Mouse (Mus musculus): ENCODE measurements around the gene Pemt. TPM values are rescaled to one million over a fixed set of nuclear protein-coding genes. Genes with fewer than 3 reads are reported as not detected.

The Pemt gene
- polyA plus RNA-seq, 1 experiment = 5.8 TPM

GRCm38 (mm10) chr11:59975241-59975640 lies 71.0 kb downstream of the Pemt start:
- no peaks in the 10 kb centered on the region for H3K4me1 ChIP-seq (ENCODE audit: control insufficient read depth, insufficient read depth, low read length)
- no peak overlapping the region for H3K27ac ChIP-seq (ENCODE audit: insufficient read depth, low read length)
- no peak overlapping the region for H3K4me3 ChIP-seq (ENCODE audit: insufficient read depth, low read length)
- no peak for TF ChIP-seq POLR2A (IDR thresholded peaks at IDR 0.05; ENCODE audit: low read depth, low read length)
- TF ChIP-seq CTCF (IDR thresholded peaks at IDR 0.05; ENCODE audit: borderline replicate concordance, insufficient read depth, low read length) = no peak

- Histone ChIP-seq H3K4me1 (ENCODE audit: control insufficient read depth, insufficient read depth, low read length) (no peaks in the 10 kb centered on the region), H3K4me3 (ENCODE audit: insufficient read depth, low read length) (no peak overlapping the region), H3K27ac (ENCODE audit: insufficient read depth, low read length) (no peak overlapping the region)
- TF ChIP-seq CTCF (IDR thresholded peaks at IDR 0.05; ENCODE audit: borderline replicate concordance, insufficient read depth, low read length) = no peak
- no peak for TF ChIP-seq POLR2A (IDR thresholded peaks at IDR 0.05; ENCODE audit: low read depth, low read length)
Measured at GRCm38 (mm10) chr11:59973389-59973788, 72.9 kb downstream of the Pemt start.

GRCm38 (mm10) chr11:59971691-59972090 lies 74.6 kb downstream of the Pemt start:
- H3K4me1 ChIP-seq (ENCODE audit: control insufficient read depth, insufficient read depth, low read length) = no peaks in the 10 kb centered on the region
- no peak overlapping the region for H3K27ac ChIP-seq (ENCODE audit: insufficient read depth, low read length)
- no peak overlapping the region for H3K4me3 ChIP-seq (ENCODE audit: insufficient read depth, low read length)
- TF ChIP-seq CTCF (IDR thresholded peaks at IDR 0.05; ENCODE audit: borderline replicate concordance, insufficient read depth, low read length) (no peak), POLR2A (IDR thresholded peaks at IDR 0.05; ENCODE audit: low read depth, low read length) (no peak)

GRCm38 (mm10) chr11:59970780-59971179 lies 75.5 kb downstream of the Pemt start:
- no peak for TF ChIP-seq CTCF (IDR thresholded peaks at IDR 0.05; ENCODE audit: borderline replicate concordance, insufficient read depth, low read length)
- TF ChIP-seq POLR2A (IDR thresholded peaks at IDR 0.05; ENCODE audit: low read depth, low read length) = no peak
- Histone ChIP-seq H3K4me1 (ENCODE audit: control insufficient read depth, insufficient read depth, low read length) (no peaks in the 10 kb centered on the region), H3K27ac (ENCODE audit: insufficient read depth, low read length) (no peak overlapping the region), H3K4me3 (ENCODE audit: insufficient read depth, low read length) (no peak overlapping the region)

- Histone ChIP-seq H3K4me3 (ENCODE audit: insufficient read depth, low read length) (no peak overlapping the region), H3K4me1 (ENCODE audit: control insufficient read depth, insufficient read depth, low read length) (peaks cover 3% of the 10 kb centered on the region; the same call in 1 of the 2 replicates), H3K27ac (ENCODE audit: insufficient read depth, low read length) (no peak overlapping the region)
- TF ChIP-seq POLR2A (IDR thresholded peaks at IDR 0.05; ENCODE audit: low read depth, low read length) (no peak), CTCF (IDR thresholded peaks at IDR 0.05; ENCODE audit: borderline replicate concordance, insufficient read depth, low read length) (no peak)
Measured at GRCm38 (mm10) chr11:59967765-59968164, 78.5 kb downstream of the Pemt start.

GRCm38 (mm10) chr11:59966102-59966483 lies 80.2 kb downstream of the Pemt start:
- Histone ChIP-seq H3K4me3 (ENCODE audit: insufficient read depth, low read length) (no peak overlapping the region), H3K27ac (ENCODE audit: insufficient read depth, low read length) (no peak overlapping the region), H3K4me1 (ENCODE audit: control insufficient read depth, insufficient read depth, low read length) (peaks cover 3% of the 10 kb centered on the region; the same call in 1 of the 2 replicates)
- no peak for TF ChIP-seq POLR2A (IDR thresholded peaks at IDR 0.05; ENCODE audit: low read depth, low read length)
- no peak for TF ChIP-seq CTCF (IDR thresholded peaks at IDR 0.05; ENCODE audit: borderline replicate concordance, insufficient read depth, low read length)

GRCm38 (mm10) chr11:59965227-59966101 lies 80.8 kb downstream of the Pemt start:
- peak; percentile 79 for TF ChIP-seq CTCF (IDR thresholded peaks at IDR 0.05; ENCODE audit: borderline replicate concordance, insufficient read depth, low read length)
- no peak for TF ChIP-seq POLR2A (IDR thresholded peaks at IDR 0.05; ENCODE audit: low read depth, low read length)
- H3K4me1 ChIP-seq (ENCODE audit: control insufficient read depth, insufficient read depth, low read length) = peaks cover 3% of the 10 kb centered on the region; the same call in 1 of the 2 replicates
- H3K4me3 ChIP-seq (ENCODE audit: insufficient read depth, low read length) = peak overlapping the region; percentile 39
- H3K27ac ChIP-seq (ENCODE audit: insufficient read depth, low read length) = no peak overlapping the region

GRCm38 (mm10) chr11:59964818-59965217 lies 81.5 kb downstream of the Pemt start, which contains the start of gene Rasd1:
TSS of gene Rasd1 (minus strand) at chr11:59964944.
- TF ChIP-seq POLR2A (IDR thresholded peaks at IDR 0.05; ENCODE audit: low read depth, low read length) = peak; percentile 48
- TF ChIP-seq CTCF (IDR thresholded peaks at IDR 0.05; ENCODE audit: borderline replicate concordance, insufficient read depth, low read length) = no peak
- H3K4me3 ChIP-seq (ENCODE audit: insufficient read depth, low read length) = peak within 1 kb of the TSS; percentile 39
- H3K27ac ChIP-seq (ENCODE audit: insufficient read depth, low read length) = no peak within 1 kb of the TSS
- peaks cover 3% of the 10 kb centered on the region; the same call in 1 of the 2 replicates for H3K4me1 ChIP-seq (ENCODE audit: control insufficient read depth, insufficient read depth, low read length)

GRCm38 (mm10) chr11:59964163-59964758 lies 82.0 kb downstream of the Pemt start:
- peak overlapping the region; percentile 39 for H3K4me3 ChIP-seq (ENCODE audit: insufficient read depth, low read length)
- no peak overlapping the region for H3K27ac ChIP-seq (ENCODE audit: insufficient read depth, low read length)
- TF ChIP-seq POLR2A (IDR thresholded peaks at IDR 0.05; ENCODE audit: low read depth, low read length) (no peak), CTCF (IDR thresholded peaks at IDR 0.05; ENCODE audit: borderline replicate concordance, insufficient read depth, low read length) (no peak)
- peaks cover 3% of the 10 kb centered on the region; the same call in 1 of the 2 replicates for H3K4me1 ChIP-seq (ENCODE audit: control insufficient read depth, insufficient read depth, low read length)
